Mouse (Mus musculus) adrenal gland (tissue): ENCODE data around the gene Col6a4.

Source experiments
- intact Hi-C: fragments of 180-260 bp; cut with DNase I; formaldehyde crosslinking; loops from one replicate; pipeline ENCODE4 v1.15.1; 2025

Col6a4 gene

DNA sequence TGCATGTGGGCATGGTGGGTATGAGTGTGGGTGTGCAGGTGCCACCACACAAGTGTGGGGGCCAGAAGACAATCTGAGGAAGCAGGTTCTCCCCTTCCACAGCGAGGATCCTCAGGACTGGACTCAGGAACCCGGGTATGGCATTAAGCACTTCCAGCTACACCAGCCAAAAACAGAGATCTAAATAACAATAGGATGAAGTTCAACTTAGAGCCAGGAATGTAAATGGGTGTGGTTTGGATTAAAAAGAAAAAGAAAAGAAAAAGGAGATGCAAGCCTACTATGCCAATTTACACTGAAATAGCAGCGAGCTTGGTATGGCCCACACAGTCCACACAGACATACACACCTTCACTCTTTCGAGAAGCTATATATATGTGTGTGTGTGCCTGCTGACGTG is 128.6 kb downstream of the Col6a4 start:
- intact Hi-C loops = no loop called here

DNA sequence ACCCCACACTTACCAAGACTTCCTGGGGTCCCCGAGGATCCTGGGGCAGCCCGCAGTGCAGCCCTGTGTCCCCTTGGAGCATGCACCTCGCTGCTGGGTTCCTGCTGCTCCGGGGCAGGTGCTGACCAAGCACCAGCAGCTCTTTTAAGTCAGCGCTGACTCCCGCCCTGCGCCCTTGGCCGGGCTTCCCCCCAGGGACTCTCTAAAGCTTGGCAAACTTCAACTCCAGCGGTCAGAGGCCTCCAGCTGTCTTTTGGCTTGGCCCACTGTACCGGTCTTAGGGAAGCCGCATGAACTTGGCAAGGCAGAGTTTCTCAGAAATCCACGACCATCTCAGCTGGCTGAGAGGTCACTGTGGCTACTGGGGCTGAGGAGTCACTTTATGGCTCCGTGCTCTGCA is 136.1 kb downstream of the Col6a4 start, which contains the start of gene Col6a5:
TSS of gene Col6a5 (minus strand) at position 111 of the 400 bp plus-strand sequence.
- intact Hi-C loops = no loop called here

DNA sequence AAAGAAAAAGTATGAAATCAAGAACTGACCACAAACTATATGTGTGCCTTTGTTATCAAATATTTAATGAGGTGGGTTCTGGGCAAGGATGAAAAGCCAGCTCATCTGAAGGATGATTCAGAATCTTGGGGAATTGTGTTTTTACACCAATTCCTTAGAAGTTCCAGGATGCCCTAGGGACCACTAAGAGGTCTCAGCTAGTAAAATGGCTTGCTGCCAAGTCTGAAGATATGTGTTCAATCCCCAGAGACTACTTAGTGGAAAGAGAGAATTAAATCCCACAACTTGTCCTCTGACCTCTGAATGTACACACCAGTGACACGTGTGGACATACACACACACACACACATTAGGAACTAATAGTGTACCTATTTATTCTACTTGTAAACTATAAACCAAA is 137.5 kb downstream of the Col6a4 start:
- intact Hi-C loops = no loop called here

DNA sequence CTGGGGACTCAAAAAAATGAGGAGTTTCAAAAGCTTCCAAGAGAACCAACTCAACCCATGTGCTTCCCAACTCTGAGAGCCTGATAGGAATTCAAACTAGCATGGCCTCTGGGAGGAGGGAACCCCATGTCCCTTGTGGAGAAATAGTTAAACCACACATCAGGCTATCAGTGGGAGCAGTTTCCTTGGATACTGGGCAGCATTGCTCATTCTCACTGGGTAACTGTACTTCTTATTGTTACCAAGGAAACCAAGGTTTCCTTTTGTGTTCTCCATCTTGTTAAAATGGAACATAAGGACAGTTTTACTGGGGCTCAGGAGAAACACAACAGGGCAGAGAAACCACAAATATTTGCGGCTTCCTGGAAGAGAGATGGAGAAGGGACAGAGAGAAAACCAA is 146.8 kb downstream of the Col6a4 start:
- intact Hi-C loops = no loop called here

DNA sequence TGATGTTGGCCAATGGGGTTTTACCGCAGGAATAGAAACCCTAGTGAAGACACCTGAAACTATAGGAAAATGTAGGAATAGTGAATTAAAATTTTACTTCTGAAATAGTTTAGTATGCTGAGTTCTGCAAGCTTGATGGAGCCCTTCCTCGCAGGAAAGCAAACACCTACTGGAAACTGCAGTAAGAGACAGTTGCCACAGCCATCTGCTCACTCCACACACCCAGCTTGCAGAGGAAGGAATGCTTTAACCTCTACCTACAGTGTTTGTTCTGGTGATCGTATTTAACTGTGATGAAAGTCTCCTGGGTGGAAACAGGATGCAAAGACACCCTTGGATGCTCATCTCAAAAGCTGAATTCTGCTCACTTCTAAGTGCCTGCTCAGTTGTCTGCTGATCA is 149.0 kb downstream of the Col6a4 start:
- intact Hi-C loops = no loop called here
